Mouse (Mus musculus) stomach, embryonic 16.5 days (tissue): ENCODE results near the gene Cav3. TPM values are rescaled to one million over a fixed set of nuclear protein-coding genes. Genes with fewer than 3 reads are reported as not detected.

Experiments
- polyA plus RNA-seq: library from polyadenylated mRNA; unstranded; fragments of >200 nt; fragmentation: Nextera tagmentation; extraction: Ambion mirVana; gene quantifications from 2 replicates; pipeline ENCODE4 v1.2.1, GENCODE M21; 2015

The Cav3 gene
- polyA plus RNA-seq, 1 experiment from 2014 or later, result 14.6 TPM

Other genes with a start within 250 kb of the Cav3 start
- 15.3 and 30.2 TPM in 2 replicates for gene Lmcd1, start 185.7 kb upstream of the Cav3 start, polyA plus RNA-seq
- 2.9 and 3.5 TPM in 2 replicates for gene Ssu2, start 71.5 kb upstream of the Cav3 start, polyA plus RNA-seq
- gene Oxtr, start 30.4 kb downstream of the Cav3 start, polyA plus RNA-seq, result 0.32 and 0.35 TPM in 2 replicates
- 26.7 and 30.2 TPM in 2 replicates for gene Rad18, start 237.2 kb downstream of the Cav3 start, polyA plus RNA-seq